Mouse (Mus musculus) 416B (cell line): Measurements from ENCODE around the gene Ntrk1.
"Not testable (repeated sequence)": the region's sequence is repeated elsewhere in the genome, so short reads cannot be mapped to it uniquely, and the experiment has no call there.

Experiments used
- DNase-seq: peaks from one replicate; pipeline ENCODE4 v3.0.0; 2011; ENCODE audit warnings: low read depth

Gene Ntrk1

DNA sequence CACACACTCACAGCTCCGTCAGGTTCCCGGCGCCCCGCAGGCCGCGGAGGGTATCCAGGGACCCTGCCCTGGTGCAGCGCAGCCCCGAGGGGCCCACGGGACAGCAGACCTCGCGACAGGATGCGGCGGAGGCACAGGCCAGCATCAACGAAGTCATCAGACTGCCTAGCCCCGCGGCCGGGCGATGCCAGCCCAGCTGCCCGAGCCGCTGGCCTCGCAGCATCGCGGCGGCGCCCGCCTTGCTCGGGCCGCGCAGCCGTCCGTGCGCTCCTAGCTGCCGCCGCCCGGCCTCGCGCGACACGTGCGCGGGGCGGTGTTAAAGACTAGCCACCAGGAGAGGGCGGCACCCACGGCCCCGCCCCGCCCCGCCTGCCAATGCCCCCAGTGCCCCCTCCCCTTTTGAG, at the start of gene Ntrk1:
TSS of gene Ntrk1 (minus strand) at position 241 of the 404 bp plus-strand sequence.
- no peak for DNase-seq

- no peak for DNase-seq
Observed at GRCm38 (mm10) chr3:87840858-87841257, 45.9 kb upstream of the Ntrk1 start.

- DNase-seq: peak; percentile 66
Observed at GRCm38 (mm10) chr3:87838622-87839021, 43.7 kb upstream of the Ntrk1 start.

DNA sequence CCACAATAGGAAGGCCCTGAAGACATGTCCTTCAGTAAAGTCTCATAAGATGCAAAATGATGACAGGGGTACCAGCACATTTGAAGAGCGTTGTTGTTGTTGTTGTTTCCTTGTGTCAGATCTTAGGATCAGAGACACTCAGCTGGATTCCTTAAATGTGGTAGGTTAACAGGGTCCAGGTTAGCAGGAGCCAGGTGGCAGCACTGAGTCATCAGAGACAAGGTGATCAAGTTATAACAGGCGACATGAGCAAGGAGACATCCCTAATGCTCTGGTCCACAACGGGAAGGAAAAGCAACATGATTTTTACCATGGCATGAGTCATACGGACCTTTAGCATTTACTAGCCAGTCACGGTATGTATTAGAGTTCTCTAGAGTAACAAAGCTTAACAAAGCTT, 38.5 kb upstream of the Ntrk1 start:
- peak; percentile 30 for DNase-seq

DNA sequence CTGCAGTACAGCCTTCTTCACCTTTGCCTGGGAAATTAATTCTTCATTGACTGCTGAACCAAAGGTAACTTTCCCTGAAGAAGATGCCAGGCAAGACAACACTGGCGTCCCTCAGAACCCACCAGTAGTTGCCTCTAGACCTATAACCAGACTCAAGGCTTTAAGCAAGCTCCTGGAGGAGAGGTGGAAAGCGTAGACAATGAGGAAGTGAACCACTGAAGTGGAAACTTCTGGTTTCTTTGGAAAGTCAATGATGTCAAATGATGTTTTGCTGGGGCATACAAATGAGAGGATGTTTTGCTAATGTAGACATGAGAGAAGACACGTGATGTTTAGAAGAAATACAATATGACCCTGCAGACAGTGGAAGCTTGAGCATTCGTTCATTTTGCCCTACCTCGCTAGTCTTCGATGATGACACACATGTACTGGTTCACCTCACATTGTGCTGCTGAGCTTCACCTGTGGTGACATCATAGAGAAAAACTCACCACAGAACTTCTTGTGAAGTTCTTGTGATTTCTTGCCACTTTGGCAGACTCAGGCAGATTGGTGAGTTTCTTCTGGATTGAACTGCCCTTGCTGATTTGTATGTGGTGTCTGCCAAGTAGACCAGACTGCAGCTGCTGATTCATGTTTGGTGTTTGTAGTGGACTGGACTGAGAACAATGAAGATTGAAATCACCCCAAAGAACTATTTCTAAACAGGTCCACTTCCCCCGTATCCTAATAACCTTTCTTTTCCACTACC, 37.3 kb upstream of the Ntrk1 start:
- no peak for DNase-seq

GRCm38 (mm10) chr3:87829025-87829424, 34.1 kb upstream of the Ntrk1 start:
- no peak for DNase-seq

GRCm38 (mm10) chr3:87828435-87828834, 33.5 kb upstream of the Ntrk1 start:
- DNase-seq: peak; percentile 61

DNA sequence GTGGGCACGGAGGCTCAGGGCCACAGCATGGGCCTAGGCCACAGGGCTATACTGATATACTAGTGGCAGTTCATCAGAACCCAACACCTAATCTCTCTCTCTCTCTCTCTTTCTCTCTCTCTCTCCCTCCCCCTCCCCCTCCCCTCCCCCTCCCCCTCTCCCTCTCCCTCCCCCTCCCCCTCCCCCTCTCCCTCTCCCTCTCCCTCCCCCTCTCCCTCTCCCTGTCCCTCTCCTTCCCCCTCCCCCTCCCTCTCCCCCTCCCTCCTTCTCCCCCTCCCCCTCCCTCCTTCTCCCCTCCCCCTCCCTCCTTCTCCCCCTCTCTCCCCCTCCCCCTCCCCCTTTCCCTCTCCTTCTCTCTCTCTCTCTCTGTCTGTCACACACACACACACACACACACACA, 29.2 kb upstream of the Ntrk1 start, which contains the start of gene Pear1:
TSS of gene Pear1 (minus strand) at position 101 of the 400 bp plus-strand sequence.
- DNase-seq: not testable (repeated sequence)

DNA sequence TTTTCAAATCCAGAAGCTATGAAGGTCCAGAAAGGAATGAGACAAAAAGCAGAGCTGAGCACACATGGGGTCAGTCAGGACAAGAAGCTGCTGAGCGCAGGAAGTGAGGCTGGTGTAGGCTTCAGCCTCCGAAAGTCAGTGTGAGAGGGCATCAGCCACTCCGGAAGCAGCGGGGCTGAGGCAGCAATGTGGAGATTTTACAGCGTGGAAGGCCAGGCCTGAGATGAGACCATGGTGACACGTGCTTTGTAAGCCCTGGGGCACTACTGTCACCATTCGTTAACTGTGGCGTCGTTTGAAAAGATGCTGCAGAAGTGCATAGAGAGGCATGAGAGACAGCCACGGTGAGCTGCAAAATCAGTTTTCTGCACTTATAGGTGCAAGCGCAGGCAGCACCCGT, 23.3 kb upstream of the Ntrk1 start:
- no peak for DNase-seq

GRCm38 (mm10) chr3:87816646-87817093, 21.7 kb upstream of the Ntrk1 start:
- DNase-seq: peak; percentile 84

- DNase-seq: no peak
Observed at GRCm38 (mm10) chr3:87816166-87816565, 21.2 kb upstream of the Ntrk1 start.

DNA sequence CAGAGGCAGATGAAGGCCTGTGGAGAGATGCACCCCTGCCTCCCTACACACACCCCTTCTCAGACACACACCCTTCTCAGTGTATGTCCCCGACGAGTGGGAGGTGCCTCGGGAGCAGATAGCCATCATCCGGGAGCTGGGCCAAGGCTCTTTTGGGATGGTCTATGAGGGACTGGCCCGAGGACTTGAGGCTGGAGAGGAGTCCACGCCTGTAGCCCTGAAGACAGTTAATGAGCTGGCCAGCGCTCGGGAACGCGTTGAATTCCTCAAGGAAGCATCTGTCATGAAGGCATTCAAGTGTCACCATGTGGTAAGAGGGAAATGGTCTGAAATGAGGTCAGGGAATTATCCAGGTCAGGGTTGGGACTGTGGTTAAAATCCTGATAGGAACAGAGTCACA, 17.9 kb upstream of the Ntrk1 start:
- DNase-seq: no peak

DNA sequence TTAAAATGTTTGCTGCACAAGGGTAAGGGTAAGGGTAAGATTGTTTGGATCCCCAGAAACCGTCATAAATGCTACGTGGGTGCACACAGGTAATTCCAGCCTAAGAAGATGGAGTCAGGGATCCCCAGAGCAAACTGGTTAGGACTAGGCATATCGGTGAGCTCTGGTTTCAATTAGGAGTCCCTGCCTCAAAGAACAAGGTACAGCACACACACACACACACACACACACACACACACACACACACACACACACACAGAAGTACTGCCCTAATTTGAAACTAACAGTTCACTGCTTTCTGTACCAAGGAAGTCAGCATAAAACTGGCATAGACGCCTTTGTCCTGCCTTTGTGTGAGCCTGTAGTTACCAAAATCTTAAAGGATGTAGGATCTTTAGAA, 17.5 kb upstream of the Ntrk1 start:
- DNase-seq: no peak

GRCm38 (mm10) chr3:87811297-87811696, 16.3 kb upstream of the Ntrk1 start:
- DNase-seq: no peak

- no peak for DNase-seq
Observed at GRCm38 (mm10) chr3:87809322-87809962, 14.5 kb upstream of the Ntrk1 start.

- peak; percentile 29 for DNase-seq
Observed at GRCm38 (mm10) chr3:87804038-87804677, 9.2 kb upstream of the Ntrk1 start.

- DNase-seq: no peak
Observed at GRCm38 (mm10) chr3:87801681-87802080, 6.7 kb upstream of the Ntrk1 start.

GRCm38 (mm10) chr3:87796736-87797334, 1.9 kb upstream of the Ntrk1 start, which contains the start of gene Insrr:
TSS of gene Insrr (plus strand) at chr3:87796951.
- DNase-seq: no peak

GRCm38 (mm10) chr3:87795336-87796277, 645 bp upstream of the Ntrk1 start:
- peak; percentile 50 for DNase-seq

DNA sequence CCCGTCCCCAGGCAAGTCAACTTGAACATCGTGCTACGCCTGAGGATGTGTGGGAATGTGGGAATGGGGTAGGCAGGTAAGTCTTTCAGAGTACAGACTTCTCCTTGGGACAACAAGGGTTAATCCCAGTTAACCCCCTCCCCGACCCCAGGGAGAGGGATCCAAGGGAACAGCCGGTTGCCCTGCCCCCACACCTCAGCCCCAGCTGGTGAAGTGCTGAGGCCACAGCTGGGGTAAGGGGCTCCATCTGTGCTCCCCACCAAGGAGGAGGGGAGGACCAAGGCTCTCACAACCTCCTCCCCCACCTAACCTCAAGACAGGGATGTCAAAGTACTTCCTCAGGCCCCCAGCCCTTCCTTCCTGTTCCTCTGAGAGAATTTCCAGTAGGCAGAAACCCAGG, 5.2 kb downstream of the Ntrk1 start:
- DNase-seq: no peak

DNA sequence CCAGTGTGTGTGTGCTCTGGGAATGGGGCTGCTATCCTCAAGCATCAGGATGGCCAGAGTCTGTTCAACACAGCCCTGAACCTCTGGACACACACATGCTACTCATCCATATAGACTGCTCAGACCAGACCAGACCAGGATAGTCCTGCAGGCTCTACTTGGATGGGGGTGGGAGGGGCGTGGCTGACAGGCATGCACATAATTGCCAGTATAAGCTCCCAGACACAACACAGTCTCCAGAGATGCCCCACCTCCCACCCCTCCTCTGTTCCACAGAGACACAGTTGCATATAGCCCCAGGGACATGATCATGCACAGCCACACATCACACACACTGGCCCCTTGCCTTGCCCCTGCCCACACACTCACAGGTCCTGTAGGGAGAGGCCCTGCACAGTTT, 5.7 kb downstream of the Ntrk1 start:
- no peak for DNase-seq
